Mouse (Mus musculus): ENCODE results near the gene Slfnl1. TPM values are rescaled to one million over a fixed set of nuclear protein-coding genes. Genes with fewer than 3 reads are reported as not detected.

Slfnl1 gene
- total RNA-seq, 2 experiments from 2014 or later, result 0.15 TPM; not detected in 1

DNA sequence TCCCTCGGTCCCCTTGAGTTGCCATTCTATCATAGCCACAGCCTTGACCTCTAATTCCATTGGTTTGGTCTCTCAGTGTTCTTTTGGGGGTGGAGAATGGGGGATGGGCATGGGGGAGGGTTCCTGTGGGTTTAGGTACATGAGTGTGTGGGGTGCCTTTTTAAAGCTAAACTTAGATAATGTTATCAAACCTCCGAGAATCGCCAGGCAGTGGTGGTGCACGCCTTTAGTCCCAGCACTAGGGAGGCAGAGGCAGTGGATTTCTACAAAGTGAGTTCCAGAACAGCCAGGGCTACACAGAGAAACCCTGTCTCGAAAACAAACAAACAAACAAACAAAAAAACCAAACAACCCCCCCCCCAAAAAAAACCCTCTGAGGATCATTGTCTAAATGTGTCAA lies 48.9 kb downstream of the Slfnl1 start:
- no peak for DNase-seq
- intact Hi-C loops (cut with DNase I), result loop anchor here (10.0 kb wide), 1 partner anchor 304 kb away; no protein-coding TSS in a partner anchor

- no peak for DNase-seq
Observed at GRCm38 (mm10) chr4:120581711-120582110, 49.7 kb downstream of the Slfnl1 start.

More at GRCm38 (mm10) chr4:120581711-120582110, 49.7 kb downstream of the Slfnl1 start:
- intact Hi-C loops (cut with DNase I), result loop anchor here (10.0 kb wide), 1 partner anchor 303 kb away; no protein-coding TSS in a partner anchor

Other genes starting within 250 kb of the Slfnl1 start
- gene Foxo6, start 244.9 kb upstream of the Slfnl1 start, total RNA-seq (2021), result 1 to 10 TPM; 6.4 to 8.2 TPM
- 10 to 100 TPM; 37.7 to 39.7 TPM for gene Scmh1, start 127.0 kb upstream of the Slfnl1 start, total RNA-seq (2021)
- gene Ctps, start 38.0 kb downstream of the Slfnl1 start, total RNA-seq (2021), result 10 to 100 TPM; 12.5 to 12.9 TPM
- gene Gm8439, start 56.5 kb downstream of the Slfnl1 start, total RNA-seq (2021), result not detected
- 10 to 100 TPM; 15.0 to 39.3 TPM for gene Cited4, start 134.3 kb downstream of the Slfnl1 start, total RNA-seq (2021)
- gene Kcnq4, start 216.4 kb downstream of the Slfnl1 start, total RNA-seq (2021), result 10 to 100 TPM; 18.6 to 18.9 TPM